Mouse (Mus musculus) testis, adult 2 months (tissue): ENCODE measurements around the gene Adam1b. TPM values are rescaled to one million over a fixed set of nuclear protein-coding genes. Genes with fewer than 3 reads are reported as not detected.

Source experiments
- H3K27ac ChIP-seq: fragments of 200-500 bp; 2 replicates; pipeline ENCODE4 v1.5.1; 2012; ENCODE audit warnings: low read depth, low read length; ENCODE audit not compliant: control insufficient read depth, insufficient read depth
- H3K27me3 ChIP-seq: fragments of 200-500 bp; 2 replicates; pipeline ENCODE4 v1.6.1; 2012; ENCODE audit warnings: mild to moderate bottlenecking, low read length, moderate library complexity; ENCODE audit not compliant: control insufficient read depth, insufficient read depth
- H3K36me3 ChIP-seq: fragments of 200-500 bp; 2 replicates; pipeline ENCODE4 v1.6.1; 2012; ENCODE audit warnings: mild to moderate bottlenecking, low read length; ENCODE audit not compliant: control insufficient read depth, insufficient read depth
- H3K4me1 ChIP-seq: fragments of 200-500 bp; 2 replicates; pipeline ENCODE4 v1.6.1; 2012; ENCODE audit warnings: low read length; ENCODE audit not compliant: control insufficient read depth, insufficient read depth
- H3K4me3 ChIP-seq: fragments of 200-500 bp; 2 replicates; pipeline ENCODE4 v1.5.1; 2012; ENCODE audit warnings: low read depth, mild to moderate bottlenecking, low read length, moderate library complexity, mixed read lengths; ENCODE audit not compliant: control insufficient read depth
- CTCF ChIP-seq: fragments of 200-500 bp; IDR thresholded peaks from 2 replicates; pipeline ENCODE4 v1.5.1; 2012; ENCODE audit warnings: low read depth, mild to moderate bottlenecking, inconsistent platforms, low read length, moderate library complexity; ENCODE audit not compliant: control insufficient read depth, insufficient read depth, insufficient replicate concordance
- POLR2A ChIP-seq: fragments of 200-500 bp; IDR thresholded peaks from 2 replicates; pipeline ENCODE4 v1.6.1; 2012; ENCODE audit warnings: low read depth, mild to moderate bottlenecking, inconsistent platforms, low read length, moderate library complexity; ENCODE audit not compliant: control insufficient read depth
- polyA plus RNA-seq: library from polyadenylated mRNA; depleted of rRNA; stranded (reverse); fragments of >200 nt; gene quantifications from 2 replicates; pipeline ENCODE4 v1.2.3, GENCODE M21; 2012

Gene Adam1b
- polyA plus RNA-seq, 1 experiment: 85.1 TPM

DNA sequence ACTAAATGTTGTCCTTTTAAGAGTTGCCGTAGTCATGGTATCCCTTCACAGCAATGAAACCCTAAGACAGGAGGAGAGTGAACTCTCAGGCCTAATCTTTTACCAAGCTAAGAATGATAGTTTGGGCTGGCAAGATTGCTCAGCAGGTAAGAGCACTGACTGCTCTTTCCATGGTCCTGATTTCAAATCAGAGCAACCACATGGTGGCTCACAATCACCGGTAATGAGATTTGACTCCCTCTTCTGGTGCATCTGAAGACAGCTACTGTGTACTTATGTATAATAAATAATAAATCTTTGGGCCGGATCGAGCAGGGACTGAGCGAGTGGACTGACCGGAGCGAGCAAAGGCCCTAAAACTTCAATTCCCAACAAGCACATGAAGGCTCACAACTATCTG, 38.0 kb upstream of the Adam1b start:
- Histone ChIP-seq H3K36me3 (no peaks in the 10 kb centered on the region), H3K4me3 (no peak overlapping the region), H3K4me1 (peaks cover 16% of the 10 kb centered on the region), H3K27me3 (no peaks in the 10 kb centered on the region), H3K27ac (no peak overlapping the region)
- TF ChIP-seq CTCF (no peak), POLR2A (no peak)

DNA sequence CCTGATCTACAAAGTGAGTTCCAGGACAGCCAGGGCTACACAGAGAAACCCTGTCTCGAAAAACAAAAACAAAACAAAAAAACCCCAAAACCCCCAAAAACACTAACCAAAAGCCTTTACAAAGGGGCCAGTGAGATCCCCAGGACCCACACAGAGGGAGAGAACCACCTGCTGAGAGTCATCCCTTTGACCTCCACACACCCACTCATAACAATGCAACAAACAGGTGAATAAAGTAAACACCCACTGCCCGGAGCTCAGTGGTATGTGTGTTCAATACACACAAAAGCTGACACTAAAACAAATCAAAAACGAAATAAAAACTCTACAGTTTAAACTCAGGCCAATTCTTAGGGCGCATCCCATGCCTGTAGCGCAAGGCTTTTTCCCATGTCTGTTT, 36.8 kb upstream of the Adam1b start:
- no peak overlapping the region for H3K4me3 ChIP-seq
- H3K4me1 ChIP-seq: peaks cover 16% of the 10 kb centered on the region
- H3K27ac ChIP-seq: no peak overlapping the region
- H3K27me3 ChIP-seq: no peaks in the 10 kb centered on the region
- H3K36me3 ChIP-seq: no peaks in the 10 kb centered on the region; the same call in 1 of the 2 replicates
- TF ChIP-seq POLR2A (no peak), CTCF (no peak)

DNA sequence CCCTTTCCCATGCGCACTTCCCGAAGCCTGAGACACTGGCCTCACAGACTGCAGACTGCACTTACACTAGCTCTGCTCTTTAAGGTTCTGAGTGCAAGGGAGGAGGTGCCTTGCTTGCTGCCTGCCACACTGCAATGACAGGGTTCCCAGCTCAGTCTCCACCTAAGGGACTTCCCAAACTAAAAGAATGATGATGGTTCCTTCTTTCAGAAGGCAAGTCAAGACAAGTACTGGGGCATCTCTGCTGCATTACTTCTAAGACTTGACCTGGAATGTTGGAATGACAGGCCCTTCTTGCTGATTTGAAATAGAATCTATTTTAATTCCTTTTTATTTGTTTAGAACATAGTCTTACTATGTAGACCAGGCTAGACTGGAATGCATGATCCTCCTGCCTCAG, 34.4 kb upstream of the Adam1b start:
- peaks cover 5% of the 10 kb centered on the region for H3K4me1 ChIP-seq
- no peak for TF ChIP-seq CTCF
- no peak for TF ChIP-seq POLR2A
- H3K36me3 ChIP-seq: no peaks in the 10 kb centered on the region; the same call in 1 of the 2 replicates
- no peak overlapping the region for H3K27ac ChIP-seq
- H3K4me3 ChIP-seq: no peak overlapping the region
- H3K27me3 ChIP-seq: no peaks in the 10 kb centered on the region

DNA sequence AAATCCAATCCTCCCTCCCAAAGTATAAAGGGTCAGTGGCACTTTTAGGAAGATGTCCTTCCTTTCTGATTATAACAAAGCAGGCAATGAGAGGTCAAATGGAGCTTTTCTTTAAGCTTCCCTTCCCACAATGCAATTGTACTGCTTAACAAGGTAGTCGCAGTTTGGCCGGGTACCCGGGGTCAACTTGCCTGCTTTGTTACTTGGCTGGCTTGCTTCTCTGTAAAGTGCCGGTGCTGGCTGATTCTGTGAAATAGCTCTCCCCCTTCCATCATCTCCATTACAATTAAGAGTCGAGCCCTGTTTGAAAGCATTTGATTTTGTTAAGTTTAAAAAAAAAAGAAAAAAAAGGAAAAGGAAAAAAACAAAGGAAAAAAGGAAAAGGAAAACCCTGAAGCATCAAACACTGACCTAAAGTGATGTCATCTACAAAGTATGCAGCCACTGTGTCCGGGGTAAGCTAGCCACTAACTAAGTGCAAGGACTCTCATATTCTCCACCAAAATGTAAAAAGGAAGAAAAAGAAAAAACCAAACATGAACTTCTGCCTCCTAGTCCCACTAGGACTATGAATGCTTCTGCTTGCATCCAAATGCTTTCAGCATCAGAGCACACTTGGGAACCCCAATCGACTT, 33.8 kb upstream of the Adam1b start:
- TF ChIP-seq POLR2A (no peak), CTCF (no peak)
- H3K27ac ChIP-seq: no peak overlapping the region
- H3K36me3 ChIP-seq: no peaks in the 10 kb centered on the region; the same call in 1 of the 2 replicates
- no peak overlapping the region for H3K4me3 ChIP-seq
- H3K4me1 ChIP-seq: no peaks in the 10 kb centered on the region
- H3K27me3 ChIP-seq: no peaks in the 10 kb centered on the region

DNA sequence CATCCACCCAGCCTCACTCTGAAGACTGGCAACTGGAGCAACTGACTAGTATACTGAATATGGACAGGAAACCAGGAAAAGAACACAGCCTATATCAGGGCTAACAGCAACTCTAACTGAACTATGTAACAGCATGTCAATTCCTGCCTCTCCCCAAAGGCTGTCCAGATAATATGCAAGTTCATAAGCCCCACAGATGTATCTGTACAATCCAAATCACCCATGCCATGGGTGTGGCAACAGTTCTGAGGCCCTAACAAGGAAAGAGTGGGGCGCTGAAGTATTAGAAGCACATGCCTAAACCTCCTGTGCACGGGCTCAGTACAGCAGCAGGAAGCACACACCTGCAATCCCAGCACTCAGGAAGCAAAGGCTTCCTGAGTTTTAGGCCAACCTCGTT, 31.9 kb upstream of the Adam1b start:
- Histone ChIP-seq H3K4me3 (no peak overlapping the region), H3K27ac (no peak overlapping the region), H3K27me3 (no peaks in the 10 kb centered on the region), H3K36me3 (peaks cover 2% of the 10 kb centered on the region), H3K4me1 (no peaks in the 10 kb centered on the region)
- no peak for TF ChIP-seq CTCF
- TF ChIP-seq POLR2A: no peak

DNA sequence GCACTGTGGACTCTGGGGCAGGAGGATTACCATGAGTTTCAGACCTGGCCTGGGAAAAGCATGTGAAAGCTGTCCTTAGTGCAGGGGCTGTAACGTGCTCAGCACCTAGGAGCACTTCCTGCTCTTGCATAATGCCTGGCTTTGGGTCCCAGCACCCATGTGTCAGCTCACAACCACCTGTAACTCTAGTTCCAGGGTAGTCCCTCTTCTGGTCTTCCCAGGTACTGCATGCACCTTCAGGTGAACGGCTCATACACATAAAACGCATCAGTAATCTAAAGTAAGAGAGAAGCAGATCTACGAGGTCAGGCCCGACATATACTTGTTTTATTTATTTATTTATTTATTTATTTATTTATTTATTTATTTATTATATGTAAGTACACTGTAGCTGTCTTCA, 31.3 kb upstream of the Adam1b start:
- TF ChIP-seq POLR2A: no peak
- peak; percentile 25; the same call in 1 of the 2 replicates for TF ChIP-seq CTCF
- no peaks in the 10 kb centered on the region for H3K27me3 ChIP-seq
- H3K36me3 ChIP-seq: peaks cover 2% of the 10 kb centered on the region
- no peak overlapping the region for H3K27ac ChIP-seq
- no peak overlapping the region for H3K4me3 ChIP-seq
- H3K4me1 ChIP-seq: no peaks in the 10 kb centered on the region

DNA sequence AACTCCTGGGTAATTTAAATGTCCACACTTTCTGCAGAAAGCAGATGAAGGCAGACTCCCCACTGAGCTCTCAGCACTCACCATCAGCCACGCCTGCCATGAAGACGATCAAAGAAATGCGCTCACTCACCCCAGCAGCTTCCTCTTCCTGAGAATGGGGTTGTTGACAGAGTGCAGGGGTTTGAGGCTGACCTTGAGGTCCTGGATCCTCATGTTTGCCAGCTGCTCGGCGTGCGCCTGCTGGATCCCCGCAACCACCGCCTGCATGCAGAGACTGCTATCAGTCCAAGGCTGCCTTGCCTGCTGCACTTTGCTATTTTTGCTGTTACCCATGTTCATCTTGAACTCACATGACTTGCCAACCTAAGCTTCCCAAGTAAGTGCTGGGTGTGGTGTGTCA, 23.7 kb upstream of the Adam1b start:
- peak overlapping the region; percentile 3; the same call in 1 of the 2 replicates for H3K4me3 ChIP-seq
- H3K27ac ChIP-seq: no peak overlapping the region
- H3K27me3 ChIP-seq: no peaks in the 10 kb centered on the region
- no peaks in the 10 kb centered on the region for H3K4me1 ChIP-seq
- TF ChIP-seq POLR2A (no peak), CTCF (no peak)
- H3K36me3 ChIP-seq: peaks cover 4% of the 10 kb centered on the region
